ENCODE assay signal across 22 mouse cellular contexts in the genomic region with DNA sequence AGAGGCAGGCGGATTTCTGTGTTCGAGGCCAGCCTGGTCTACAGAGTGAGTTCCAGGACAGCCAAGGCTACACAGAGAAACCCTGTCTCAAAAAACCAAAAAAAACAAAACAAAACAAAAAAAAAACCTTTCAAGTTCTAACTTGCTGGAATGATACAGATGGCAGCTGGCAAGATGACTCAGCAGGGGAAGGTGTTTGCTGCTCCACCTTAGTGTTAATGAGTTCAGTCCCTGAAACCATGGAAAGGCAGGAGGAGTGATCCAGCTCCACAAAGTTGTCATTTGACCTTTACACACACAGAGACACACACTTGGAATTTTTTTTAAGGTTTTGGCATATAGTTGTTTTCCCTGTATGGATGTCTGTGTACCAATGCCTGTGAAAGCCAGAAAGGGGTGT. TPM values are rescaled to one million over a fixed set of nuclear protein-coding genes. Genes with fewer than 3 reads are reported as not detected.
DNase-seq lines count a peak whose midpoint lies in the region; ATAC-seq and TF ChIP-seq lines count a peak whose summit lies in the region.
"Not testable (repeated sequence)": the region's sequence is repeated elsewhere in the genome, so short reads cannot be mapped to it uniquely, and the experiment has no call there.
"Had no signal": no experiment of that assay in that cellular context is flagged by ENCODE, and none has a peak within 500 bp of the region (broad histone marks: within the 10 kb centered on the region; RNA-seq: fewer than 3 reads in every experiment).

No protein-coding gene starts in this region.

- not testable (repeated sequence) for H3K9me3 ChIP-seq in ES-Bruce4 (replicated peaks; ENCODE audit: control insufficient read depth, insufficient read depth, low read length, poor library complexity, severe bottlenecking); MEL (replicated peaks; ENCODE audit: insufficient read depth, low read length); liver, embryonic 13.5 days (replicated peaks); liver, embryonic 16.5 days (replicated peaks; ENCODE audit: control insufficient read depth, low read length)

- ATAC-seq in liver, embryonic 13.5 days (ENCODE audit: low read depth), result peak; percentile 57; the same call in 1 of the 2 replicates
- peak; percentile 64; the same call in 1 of the 2 replicates for ATAC-seq in liver, embryonic 16.5 days (ENCODE audit: low read depth)

- H3K79me2 ChIP-seq in MEL (ENCODE audit: control insufficient read depth, insufficient read depth, low read length, poor library complexity), result not testable (repeated sequence)

- WGBS in liver, embryonic 13.5 days (ENCODE audit: insufficient replicate concordance), result 90% methylated on average over 2 of the region's 2 CpGs
- 90% methylated on average over 2 of the region's 2 CpGs for WGBS in liver, embryonic 16.5 days (ENCODE audit: insufficient replicate concordance)

- H3K4me2 ChIP-seq in liver, embryonic 13.5 days; liver, embryonic 16.5 days (ENCODE audit: low read depth, low read length): not testable (repeated sequence)

- not testable (repeated sequence) for DNase-seq in MEL (ENCODE audit: low read depth, low spot score)
- DNase-seq in brain, adult 2 months (ENCODE audit: low read depth, low spot score), result peak; percentile 48
- peak; percentile 69 for DNase-seq in heart, adult 11 months
- DNase-seq in liver, embryonic 13.5 days, result peak; percentile 32

- TF ChIP-seq CTCF in ES-Bruce4 (IDR thresholded peaks at IDR 0.05; ENCODE audit: low read depth, low read length); MEL (IDR thresholded peaks at IDR 0.05 in 2 of 3, conservative IDR thresholded peaks at IDR 0.05 in 1 of 3; ENCODE audit: control insufficient read depth in 1 of 3, insufficient read depth in 1 of 3, low read depth in 2 of 3, low read length in 3 of 3, poor library complexity in 1 of 3, severe bottlenecking in 1 of 3): not testable (repeated sequence)

- not testable (repeated sequence) for TF ChIP-seq RAD21 in MEL (IDR thresholded peaks at IDR 0.05; ENCODE audit: low read depth, low read length)

- H3K4me1 ChIP-seq in ES-Bruce4 (ENCODE audit: control insufficient read depth, insufficient read depth, low read length); MEL (ENCODE audit: control insufficient read depth in 1 of 2, insufficient read depth in 2 of 2, low read length in 2 of 2); liver, embryonic 16.5 days (ENCODE audit: control insufficient read depth, low read depth, low read length): not testable (repeated sequence)
- H3K4me1 ChIP-seq in liver, embryonic 13.5 days (replicated peaks), result peaks cover 19% of the 10 kb centered on the region

- TF ChIP-seq EP300 in ES-Bruce4 (IDR thresholded peaks at IDR 0.05; ENCODE audit: insufficient read depth, low read depth, low read length); MEL (IDR thresholded peaks at IDR 0.05; ENCODE audit: low read depth in 1 of 2, low read length in 2 of 2): not testable (repeated sequence)

- TF ChIP-seq POLR2A in ES-Bruce4 (IDR thresholded peaks at IDR 0.05; ENCODE audit: insufficient read depth, low read length); MEL (IDR thresholded peaks at IDR 0.05; ENCODE audit: control insufficient read depth in 1 of 2, insufficient read depth in 1 of 2, low read depth in 1 of 2, low read length in 2 of 2, poor library complexity in 1 of 2): not testable (repeated sequence)

- H3K36me3 ChIP-seq in ES-Bruce4 (ENCODE audit: control insufficient read depth, insufficient read depth, low read length, poor library complexity, severe bottlenecking) (peaks cover 44% of the 10 kb centered on the region), MEL (ENCODE audit: control insufficient read depth in 1 of 2, insufficient read depth in 2 of 2, low read length in 2 of 2) (peaks cover 18 to 25% of the 10 kb centered on the region in 2 experiments)
- peaks cover 94% of the 10 kb centered on the region for H3K36me3 ChIP-seq in liver, embryonic 13.5 days
- peaks cover 57% of the 10 kb centered on the region for H3K36me3 ChIP-seq in liver, embryonic 16.5 days (ENCODE audit: control insufficient read depth, insufficient read depth)

- H3K4me3 ChIP-seq in ES-Bruce4 (ENCODE audit: low read depth, low read length); MEL (ENCODE audit: control insufficient read depth in 1 of 2, insufficient read depth in 1 of 2, low read depth in 2 of 2, low read length in 2 of 2); liver, embryonic 13.5 days (replicated peaks); liver, embryonic 16.5 days (ENCODE audit: low read depth, low read length): not testable (repeated sequence)

- H3K27me3 ChIP-seq in ES-Bruce4 (ENCODE audit: control insufficient read depth, insufficient read depth, low read length, poor library complexity, severe bottlenecking); MEL (ENCODE audit: control insufficient read depth in 1 of 2, insufficient read depth in 2 of 2, low read length in 2 of 2); liver, embryonic 13.5 days; liver, embryonic 16.5 days (ENCODE audit: control insufficient read depth, insufficient read depth, low read depth, low read length): not testable (repeated sequence)

- peak overlapping the region; percentile 82 for H3K27ac ChIP-seq in ES-Bruce4 (ENCODE audit: insufficient read depth, low read length)
- not testable (repeated sequence) for H3K27ac ChIP-seq in MEL (ENCODE audit: control insufficient read depth, low read depth, low read length)
- H3K27ac ChIP-seq in liver, embryonic 13.5 days, result peak overlapping the region; percentile 79
- H3K27ac ChIP-seq in liver, embryonic 16.5 days (ENCODE audit: low read length), result peak overlapping the region; percentile 70

- not testable (repeated sequence) for H3K9ac ChIP-seq in ES-Bruce4 (ENCODE audit: low read depth, poor library complexity, severe bottlenecking); MEL (ENCODE audit: control insufficient read depth, low read depth, low read length, poor library complexity, severe bottlenecking); liver, embryonic 16.5 days (ENCODE audit: low read depth, low read length)
- 0 out of 2 replicates have a peak overlapping the region, but pooled peaks have one; percentile 36 for H3K9ac ChIP-seq in liver, embryonic 13.5 days

TF ChIP-seq in MEL, 35 proteins besides CTCF, POLR2A, EP300 and RAD21:
- TF ChIP-seq POLR2AphosphoS2 (IDR thresholded peaks at IDR 0.05; ENCODE audit: low read length), result 0 out of 2 replicates have a peak, but pooled peaks have one; percentile 2

RNA-seq across cellular contexts. Expression of a gene that starts 10.2 kb away (rescaled TPM):
- 74.5 and 82.0 TPM in 2 replicates for polyA plus RNA-seq in ES-Bruce4 (2011; ENCODE audit: insufficient read depth, insufficient read length, low read depth, missing spikeins)
- total RNA-seq in MEL (2012; rRNA removed), result 40.2 and 43.7 TPM in 2 replicates
- polyA plus RNA-seq in MEL (2012; ENCODE audit: insufficient read depth in 1 of 2, insufficient read length in 2 of 2, low read depth in 1 of 2, low replicate concordance in 2 of 2, missing spikeins in 1 of 2), result 100 to 1,000 TPM in 1 of 2 experiments, 10 to 100 TPM in 1; 49.7 to 101 TPM
- 57.7 and 61.5 TPM in 2 replicates for polyA plus RNA-seq in liver, embryonic 13.5 days (2015; fragmentation: Nextera tagmentation; extraction: Ambion mirVana)
- 51.0 and 52.9 TPM in 2 replicates for polyA plus RNA-seq in liver, embryonic 16.5 days (2015; fragmentation: Nextera tagmentation; extraction: Ambion mirVana)

RNA-seq across cellular contexts. Expression of a gene that starts 16.2 kb away (rescaled TPM):
- polyA plus RNA-seq in ES-Bruce4 (2011; ENCODE audit: insufficient read depth, insufficient read length, low read depth, missing spikeins) (32.9 TPM in 2 replicates), MEL (2012; ENCODE audit: insufficient read depth in 1 of 2, insufficient read length in 2 of 2, low read depth in 1 of 2, low replicate concordance in 2 of 2, missing spikeins in 1 of 2) (10 to 100 TPM in 1 of 2 experiments, not detected in 1; 85.3 TPM)
- 47.1 and 51.2 TPM in 2 replicates for total RNA-seq in MEL (2012; rRNA removed)
- 30.6 and 31.1 TPM in 2 replicates for polyA plus RNA-seq in liver, embryonic 13.5 days (2015; fragmentation: Nextera tagmentation; extraction: Ambion mirVana)
- polyA plus RNA-seq in liver, embryonic 16.5 days (2015; fragmentation: Nextera tagmentation; extraction: Ambion mirVana), result 17.3 and 22.5 TPM in 2 replicates

RNA-seq across cellular contexts. Expression of a gene that starts 16.9 kb away (rescaled TPM):
- polyA plus RNA-seq in ES-Bruce4 (2011; ENCODE audit: insufficient read depth, insufficient read length, low read depth, missing spikeins), result 4.6 and 4.7 TPM in 2 replicates
- total RNA-seq in MEL (2012; rRNA removed), result 0.08 TPM in 1 of 2 replicates, not detected in the other
- under 1 TPM in 1 of 2 experiments, not detected in 1; 0.10 TPM for polyA plus RNA-seq in MEL (2012; ENCODE audit: insufficient read depth in 1 of 2, insufficient read length in 2 of 2, low read depth in 1 of 2, low replicate concordance in 2 of 2, missing spikeins in 1 of 2)
- 0.08 TPM in 1 of 2 replicates, not detected in the other for polyA plus RNA-seq in liver, embryonic 13.5 days (2015; fragmentation: Nextera tagmentation; extraction: Ambion mirVana)
- not detected in 2 replicates for polyA plus RNA-seq in liver, embryonic 16.5 days (2015; fragmentation: Nextera tagmentation; extraction: Ambion mirVana)
- total RNA-seq: adrenal gland, adult 2 months; adrenal gland, postnatal 14 days; heart, adult 18-20 months; heart, postnatal 10 days; heart, postnatal 36 days had no signal
- polyA plus RNA-seq: adrenal gland, adult 2 months; brain, embryonic 14.5 days; cortical plate, adult 2 months; forebrain, embryonic 11.5 days; forebrain, embryonic 14.5 days; frontal cortex, adult 2 months; heart, embryonic 12.5 days; heart, embryonic 15.5 days; hindbrain, embryonic 10.5 days; hindbrain, embryonic 13.5 days; hindbrain, embryonic 16.5 days; intestine, embryonic 15.5 days had no signal

RNA-seq across cellular contexts. Expression of a gene that starts 44.1 kb away (rescaled TPM):
- 504 and 519 TPM in 2 replicates for polyA plus RNA-seq in ES-Bruce4 (2011; ENCODE audit: insufficient read depth, insufficient read length, low read depth, missing spikeins)
- 914 and 1,250 TPM in 2 replicates for total RNA-seq in MEL (2012; rRNA removed)
- 100 to 1,000 TPM; 147 to 649 TPM for polyA plus RNA-seq in MEL (2012; ENCODE audit: insufficient read depth in 1 of 2, insufficient read length in 2 of 2, low read depth in 1 of 2, low replicate concordance in 2 of 2, missing spikeins in 1 of 2)
- 533 and 680 TPM in 2 replicates for polyA plus RNA-seq in liver, embryonic 13.5 days (2015; fragmentation: Nextera tagmentation; extraction: Ambion mirVana)
- 538 and 557 TPM in 2 replicates for polyA plus RNA-seq in liver, embryonic 16.5 days (2015; fragmentation: Nextera tagmentation; extraction: Ambion mirVana)

RNA-seq across cellular contexts. Expression of a gene that starts 58.3 kb away (rescaled TPM):
- polyA plus RNA-seq in ES-Bruce4 (2011; ENCODE audit: insufficient read depth, insufficient read length, low read depth, missing spikeins) (1.9 and 7.4 TPM in 2 replicates), MEL (2012; ENCODE audit: insufficient read depth in 1 of 2, insufficient read length in 2 of 2, low read depth in 1 of 2, low replicate concordance in 2 of 2, missing spikeins in 1 of 2) (not detected)
- total RNA-seq in MEL (2012; rRNA removed), result not detected in 2 replicates
- 3.4 and 4.4 TPM in 2 replicates for polyA plus RNA-seq in liver, embryonic 13.5 days (2015; fragmentation: Nextera tagmentation; extraction: Ambion mirVana)
- polyA plus RNA-seq in liver, embryonic 16.5 days (2015; fragmentation: Nextera tagmentation; extraction: Ambion mirVana), result 9.5 and 11.6 TPM in 2 replicates
- polyA plus RNA-seq: forebrain, embryonic 11.5 days; heart, embryonic 12.5 days; hindbrain, embryonic 10.5 days; hindbrain, embryonic 13.5 days had no signal
